Mouse (Mus musculus): ENCODE results near the gene Rsu1. TPM values are rescaled to one million over a fixed set of nuclear protein-coding genes. Genes with fewer than 3 reads are reported as not detected.

Gene Rsu1
- total RNA-seq, 4 experiments from 2014 or later, result 35.4 to 39.7 (median 38.1) TPM

- no peak for DNase-seq (ENCODE audit: low spot score in 2 of 2)
Measured at GRCm38 (mm10) chr2:13169158-13169890, 101.9 kb downstream of the Rsu1 start.

- no peak for DNase-seq (ENCODE audit: low spot score in 2 of 2)
Measured at GRCm38 (mm10) chr2:13168743-13169142, 102.5 kb downstream of the Rsu1 start.

- DNase-seq (ENCODE audit: low spot score in 2 of 2), result no peak
Measured at GRCm38 (mm10) chr2:13161717-13162116, 109.5 kb downstream of the Rsu1 start.

GRCm38 (mm10) chr2:13145245-13145644, 126.0 kb downstream of the Rsu1 start:
- DNase-seq (ENCODE audit: low spot score in 2 of 2), result no peak

- no peak for DNase-seq (ENCODE audit: low spot score in 2 of 2)
Measured at GRCm38 (mm10) chr2:13134890-13135289, 136.3 kb downstream of the Rsu1 start.

- DNase-seq (ENCODE audit: low spot score in 2 of 2), result no peak
Measured at GRCm38 (mm10) chr2:13132841-13133240, 138.4 kb downstream of the Rsu1 start.

- no peak for DNase-seq (ENCODE audit: low spot score in 2 of 2)
Measured at GRCm38 (mm10) chr2:13132406-13132805, 138.8 kb downstream of the Rsu1 start.

GRCm38 (mm10) chr2:13129859-13130258, 141.4 kb downstream of the Rsu1 start:
- DNase-seq (ENCODE audit: low spot score in 2 of 2), result no peak

GRCm38 (mm10) chr2:13129337-13129736, 141.9 kb downstream of the Rsu1 start:
- DNase-seq (ENCODE audit: low spot score in 2 of 2), result peak in 1 of 2 experiments; percentile 11

GRCm38 (mm10) chr2:13120461-13120860, 150.8 kb downstream of the Rsu1 start:
- DNase-seq (ENCODE audit: low spot score in 2 of 2), result no peak

GRCm38 (mm10) chr2:13117896-13118295, 153.3 kb downstream of the Rsu1 start:
- DNase-seq (ENCODE audit: low spot score in 2 of 2), result peak in 1 of 2 experiments; percentile 6

GRCm38 (mm10) chr2:13106531-13106930, 164.7 kb downstream of the Rsu1 start:
- no peak for DNase-seq (ENCODE audit: low spot score in 2 of 2)

- DNase-seq (ENCODE audit: low spot score in 2 of 2), result no peak
Measured at GRCm38 (mm10) chr2:13104388-13104787, 166.8 kb downstream of the Rsu1 start.

- DNase-seq (ENCODE audit: low spot score in 2 of 2), result peak in 1 of 2 experiments; percentile 9
Measured at GRCm38 (mm10) chr2:13103797-13104200, 167.4 kb downstream of the Rsu1 start.

- DNase-seq (ENCODE audit: low spot score in 2 of 2), result no peak
Measured at GRCm38 (mm10) chr2:13094045-13094444, 177.2 kb downstream of the Rsu1 start.

- no peak for DNase-seq (ENCODE audit: low spot score in 2 of 2)
Measured at GRCm38 (mm10) chr2:13093570-13093969, 177.6 kb downstream of the Rsu1 start.

- DNase-seq (ENCODE audit: low spot score in 2 of 2), result no peak
Measured at GRCm38 (mm10) chr2:13091399-13092015, 179.7 kb downstream of the Rsu1 start.

GRCm38 (mm10) chr2:13090841-13091240, 180.4 kb downstream of the Rsu1 start:
- no peak for DNase-seq (ENCODE audit: low spot score in 2 of 2)

- no peak for DNase-seq (ENCODE audit: low spot score in 2 of 2)
Measured at GRCm38 (mm10) chr2:13089861-13090260, 181.4 kb downstream of the Rsu1 start.

GRCm38 (mm10) chr2:13088266-13088665, 182.9 kb downstream of the Rsu1 start:
- DNase-seq (ENCODE audit: low spot score in 2 of 2), result no peak

GRCm38 (mm10) chr2:13087811-13088210, 183.4 kb downstream of the Rsu1 start:
- no peak for DNase-seq (ENCODE audit: low spot score in 2 of 2)

- DNase-seq (ENCODE audit: low spot score in 2 of 2), result no peak
Measured at GRCm38 (mm10) chr2:13084223-13084622, 187.0 kb downstream of the Rsu1 start.

- DNase-seq (ENCODE audit: low spot score in 2 of 2), result no peak
Measured at GRCm38 (mm10) chr2:13080476-13080875, 190.7 kb downstream of the Rsu1 start.
